Mouse (Mus musculus) spleen, adult 12 weeks (tissue): Measurements from ENCODE around the gene Dpyd.

Experiments used
- DNase-seq: peaks from one replicate; pipeline ENCODE4 v3.0.0; 2022; ENCODE audit warnings: low spot score

The Dpyd gene

DNA sequence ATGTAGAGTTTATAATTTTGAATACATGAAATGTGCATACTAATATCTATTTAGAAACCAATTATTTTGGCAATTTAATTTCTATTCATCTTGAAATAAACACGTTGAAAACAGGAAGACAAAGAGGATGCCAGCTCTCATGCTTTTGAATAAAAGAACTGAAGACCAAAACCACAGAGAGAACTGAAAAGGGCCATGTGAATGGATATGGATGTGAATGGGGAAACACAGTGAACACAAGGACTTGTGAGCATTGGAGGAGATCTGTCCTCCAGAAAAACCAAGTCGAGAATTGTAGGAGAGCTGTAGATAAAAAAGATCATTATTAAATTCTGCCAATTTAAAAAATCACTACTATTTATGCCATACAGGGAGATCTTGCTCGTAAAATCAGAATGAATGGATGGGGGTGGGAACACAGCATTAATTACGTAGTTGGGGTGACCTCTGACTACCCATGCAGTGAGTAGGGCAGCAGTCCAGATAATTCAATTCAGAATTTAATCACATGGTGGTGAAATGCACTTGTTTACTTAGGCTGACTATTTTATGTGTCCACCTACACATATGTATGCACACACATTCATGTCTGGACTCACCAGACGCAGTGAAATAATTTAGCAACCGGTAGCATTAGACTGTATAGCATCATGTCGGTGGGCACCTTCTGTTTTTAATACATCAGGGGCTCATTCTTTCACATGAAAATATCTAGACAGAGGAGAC is 114.3 kb downstream of the Dpyd start:
- no peak for DNase-seq

- no peak for DNase-seq
These were observed 118.9 kb downstream of the Dpyd start for GRCm38 (mm10) chr3:118680803-118681202.

DNA sequence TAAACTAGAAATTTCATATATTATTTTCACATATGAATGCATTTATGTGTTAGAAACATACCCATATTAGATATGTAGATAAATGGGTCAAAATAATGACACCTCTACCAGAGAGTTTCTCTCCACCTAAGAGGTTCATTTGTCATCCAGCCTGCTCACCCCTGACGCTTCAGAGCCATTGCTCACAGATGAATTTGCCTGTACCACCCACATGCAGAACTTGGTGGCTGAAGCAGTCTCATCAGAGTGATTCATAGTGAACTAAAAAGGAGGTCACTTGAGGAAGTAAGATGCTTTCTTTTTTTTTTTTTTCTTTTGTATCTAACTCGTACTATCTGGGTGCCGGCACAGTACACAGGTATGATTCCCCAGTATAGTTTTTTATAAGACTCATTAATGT is 188.3 kb downstream of the Dpyd start:
- no peak for DNase-seq

DNA sequence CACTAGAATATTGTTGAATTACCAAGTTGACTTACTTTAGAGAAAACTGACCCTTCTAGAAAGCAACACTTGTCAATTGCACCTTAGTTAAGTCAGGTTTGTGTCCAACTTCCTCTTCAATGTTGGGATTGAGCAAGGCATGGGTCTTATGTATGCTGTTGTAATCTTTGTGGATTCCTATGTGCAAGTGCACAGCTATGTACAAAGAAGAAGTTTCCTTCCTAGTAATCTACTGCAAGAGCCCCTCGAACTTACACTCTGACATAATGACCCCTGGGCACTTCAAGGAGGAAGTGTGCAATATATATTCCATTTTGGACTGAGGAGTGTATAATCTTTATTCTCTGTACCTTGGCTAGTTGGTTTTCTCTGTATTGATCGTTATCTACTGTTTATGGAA is 191.7 kb downstream of the Dpyd start:
- no peak for DNase-seq

- no peak for DNase-seq
These were observed 194.2 kb downstream of the Dpyd start for GRCm38 (mm10) chr3:118756099-118756498.

GRCm38 (mm10) chr3:118812885-118813284 is 251.0 kb downstream of the Dpyd start:
- no peak for DNase-seq

GRCm38 (mm10) chr3:118850613-118851527 is 288.9 kb downstream of the Dpyd start:
- no peak for DNase-seq

- no peak for DNase-seq
These were observed 290.8 kb downstream of the Dpyd start for GRCm38 (mm10) chr3:118852711-118853110.

DNA sequence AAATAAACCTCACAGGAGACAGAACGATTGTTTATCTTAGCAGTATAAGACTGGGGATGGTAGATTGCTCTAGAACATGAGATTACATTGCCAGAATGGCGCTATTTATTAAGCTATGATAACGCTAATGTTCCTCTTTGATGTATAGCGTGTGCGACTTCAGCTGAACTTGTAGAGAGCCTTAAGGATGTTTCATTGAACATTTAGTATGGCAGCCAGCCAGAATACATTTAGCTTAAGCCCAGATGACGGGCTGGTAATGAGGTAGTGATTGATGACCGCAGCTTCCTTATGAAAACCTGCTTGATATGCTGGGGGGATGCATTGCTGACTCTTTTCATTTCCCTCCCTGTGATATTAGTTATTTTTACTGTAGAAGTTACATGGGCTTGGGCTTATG is 293.5 kb downstream of the Dpyd start:
- no peak for DNase-seq

- no peak for DNase-seq
These were observed 307.5 kb downstream of the Dpyd start for GRCm38 (mm10) chr3:118869113-118870107.

GRCm38 (mm10) chr3:118875871-118876270 is 313.9 kb downstream of the Dpyd start:
- DNase-seq: no peak

GRCm38 (mm10) chr3:118899036-118899435 is 337.1 kb downstream of the Dpyd start:
- DNase-seq: no peak

DNA sequence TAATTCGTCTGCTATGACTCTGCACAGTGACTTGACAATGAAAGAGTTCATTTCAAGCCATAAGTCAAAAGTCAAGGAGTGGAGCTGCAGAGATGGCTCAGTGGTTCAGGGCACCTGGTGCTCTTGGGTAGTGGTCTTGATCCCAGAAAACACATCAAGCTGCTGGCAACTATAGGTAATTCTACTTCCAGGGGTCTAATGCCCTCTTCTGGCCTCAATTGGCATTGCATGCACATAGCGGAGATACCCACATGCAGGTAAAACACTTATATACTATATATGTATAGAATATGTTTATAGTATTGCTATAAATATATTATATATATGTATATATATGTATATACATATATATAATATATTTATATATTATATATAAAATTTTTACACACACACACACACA is 429.4 kb downstream of the Dpyd start:
- no peak for DNase-seq

DNA sequence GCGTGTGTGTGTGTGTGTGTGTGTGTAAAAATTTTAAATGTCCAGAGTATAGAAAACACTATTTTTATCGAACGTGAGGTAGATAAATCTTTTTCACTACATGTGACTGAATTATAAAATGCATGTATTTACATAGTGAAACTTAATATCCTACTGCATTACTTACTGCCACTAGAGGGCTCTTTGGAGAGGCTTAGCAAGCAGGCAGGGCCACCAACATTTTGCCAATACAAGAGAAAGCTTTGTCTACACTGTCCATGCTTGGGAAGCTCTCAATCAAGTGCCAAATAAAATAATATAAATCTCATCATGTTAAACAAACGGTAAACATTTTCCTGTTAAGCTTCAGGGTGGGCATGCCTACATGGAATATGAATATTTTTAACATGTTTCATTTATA is 429.9 kb downstream of the Dpyd start:
- DNase-seq: no peak

DNA sequence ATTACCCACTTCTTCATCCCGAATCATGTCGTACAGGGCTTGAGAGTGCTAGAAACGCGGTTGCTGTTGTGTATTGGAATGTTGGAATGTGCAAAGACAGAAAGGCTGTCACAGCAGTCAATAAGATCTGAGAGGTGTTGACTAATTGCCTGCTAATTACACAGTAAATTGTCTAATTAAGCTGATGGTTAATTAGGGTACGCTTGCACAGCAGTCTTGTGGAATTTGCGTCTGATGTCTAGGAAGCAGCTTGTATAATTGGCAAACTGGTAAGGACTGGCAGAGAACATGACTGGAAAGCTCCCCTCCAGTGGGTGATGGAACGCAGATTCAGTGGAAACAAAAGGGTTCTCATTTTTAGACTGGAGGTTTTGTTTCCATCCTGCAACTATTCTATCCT is 459.3 kb downstream of the Dpyd start:
- no peak for DNase-seq

DNA sequence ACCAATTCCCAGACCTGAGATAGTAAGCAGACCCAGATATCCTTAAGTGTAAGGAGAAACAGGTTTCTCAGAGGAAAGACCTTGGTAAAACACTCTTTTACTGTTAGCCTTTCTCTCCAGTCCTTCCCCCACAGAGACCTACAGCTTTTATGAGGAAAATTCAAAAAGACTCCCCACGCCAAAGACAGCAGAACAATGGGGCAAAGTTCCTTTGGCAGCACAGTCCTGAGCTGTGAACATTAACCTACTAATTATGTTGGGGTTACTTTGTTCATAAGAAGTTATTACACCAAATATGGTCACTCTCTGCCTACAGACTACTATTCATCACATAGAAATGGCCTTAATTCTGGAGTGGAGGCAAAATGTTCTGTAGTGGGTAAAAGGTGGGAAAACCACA is 480.7 kb downstream of the Dpyd start:
- DNase-seq: no peak

DNA sequence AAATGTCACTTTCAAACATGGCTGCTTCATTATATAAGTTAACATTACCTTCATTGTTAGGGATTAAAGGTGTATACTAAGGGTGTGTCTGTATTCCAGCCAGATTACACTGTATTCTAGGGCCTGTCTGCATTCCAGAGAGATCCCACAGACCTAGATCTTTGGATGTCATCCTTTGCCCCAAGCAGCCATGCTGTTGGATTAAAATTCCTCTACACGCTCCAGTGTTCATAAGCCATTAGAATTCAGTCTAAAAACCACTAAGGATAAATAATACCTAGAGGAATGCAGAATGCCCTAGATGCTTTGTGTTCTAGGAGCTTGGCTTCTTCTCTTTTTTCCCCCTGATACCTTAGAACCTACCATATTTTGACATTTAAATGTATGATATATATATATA is 494.2 kb downstream of the Dpyd start:
- no peak for DNase-seq

GRCm38 (mm10) chr3:119063214-119063613 is 501.3 kb downstream of the Dpyd start:
- no peak for DNase-seq

- no peak for DNase-seq
These were observed 501.7 kb downstream of the Dpyd start for GRCm38 (mm10) chr3:119063642-119064041.

GRCm38 (mm10) chr3:119064746-119065145 is 502.8 kb downstream of the Dpyd start:
- DNase-seq: no peak

DNA sequence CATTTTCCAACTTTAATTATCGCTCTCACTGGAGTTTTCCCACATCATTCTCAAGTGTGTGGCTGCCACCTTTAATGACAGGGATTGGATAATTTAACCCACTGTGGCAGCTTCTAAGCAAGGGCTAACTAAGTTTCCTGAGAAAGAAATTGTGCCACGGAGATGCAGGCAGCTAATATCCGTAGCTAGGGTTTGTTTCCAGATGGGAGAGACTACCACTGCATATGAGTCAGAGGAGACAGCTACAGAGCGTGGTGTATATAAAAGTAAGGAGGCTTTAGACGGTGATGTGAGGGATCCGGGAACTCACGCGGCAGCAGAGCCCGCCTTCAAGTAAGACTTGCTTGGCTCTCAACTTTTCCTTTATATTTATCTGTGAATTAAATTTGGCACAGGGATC is 505.3 kb downstream of the Dpyd start:
- no peak for DNase-seq

- no peak for DNase-seq
These were observed 524.7 kb downstream of the Dpyd start for GRCm38 (mm10) chr3:119086618-119087017.
